Mouse (Mus musculus): ENCODE measurements at regions not wholly inside any gene's neighbourhood (a gene's known extent, or its start where the extent isn't known, plus 50 kb on each side); places are given as distances from the start of the nearest gene placed in this dataset.

GRCm38 (mm10) chr12:118640925-118641324 is 205.2 kb upstream of the Sp8 start:
- H3K4me2 ChIP-seq (ENCODE audit: low read length), result no peak overlapping the region
- no peaks in the 10 kb centered on the region for H3K36me3 ChIP-seq (ENCODE audit: control insufficient read depth, insufficient read depth)
- H3K9ac ChIP-seq (replicated peaks; ENCODE audit: low read depth, low read length), result no peak overlapping the region
- peaks cover 3% of the 10 kb centered on the region; the same call in 1 of the 2 replicates for H3K27me3 ChIP-seq (replicated peaks; ENCODE audit: control insufficient read depth, insufficient read depth, low read length)
- H3K4me1 ChIP-seq (replicated peaks; ENCODE audit: control insufficient read depth, insufficient read depth, low read length), result no peaks in the 10 kb centered on the region
- no peak overlapping the region for H3K4me3 ChIP-seq (replicated peaks; ENCODE audit: low read length)
- ATAC-seq, result no peak
- no peak overlapping the region for H3K27ac ChIP-seq (ENCODE audit: low read length)
- no peaks in the 10 kb centered on the region for H3K9me3 ChIP-seq (ENCODE audit: control insufficient read depth, low read length)
- WGBS, result 80% methylated on average over 3 of the region's 3 CpGs

- no peak overlapping the region for H3K9ac ChIP-seq (replicated peaks; ENCODE audit: low read depth, low read length)
- no peak overlapping the region for H3K4me2 ChIP-seq (ENCODE audit: low read length)
- ATAC-seq, result peak; percentile 52; the same call in 1 of the 2 replicates
- no peaks in the 10 kb centered on the region for H3K4me1 ChIP-seq (replicated peaks; ENCODE audit: control insufficient read depth, insufficient read depth, low read length)
- no peaks in the 10 kb centered on the region for H3K9me3 ChIP-seq (ENCODE audit: control insufficient read depth, low read length)
- H3K27ac ChIP-seq (ENCODE audit: low read length), result no peak overlapping the region
- 25% methylated on average over 4 of the region's 4 CpGs for WGBS
- no peak overlapping the region for H3K4me3 ChIP-seq (replicated peaks; ENCODE audit: low read length)
- no peaks in the 10 kb centered on the region for H3K36me3 ChIP-seq (ENCODE audit: control insufficient read depth, insufficient read depth)
- H3K27me3 ChIP-seq (replicated peaks; ENCODE audit: control insufficient read depth, insufficient read depth, low read length), result no peaks in the 10 kb centered on the region
Measured at GRCm38 (mm10) chr12:118637214-118637613, 208.9 kb upstream of the Sp8 start.

GRCm38 (mm10) chr12:118635456-118635855 is 210.7 kb upstream of the Sp8 start:
- Histone ChIP-seq H3K4me3 (replicated peaks; ENCODE audit: low read length) (no peak overlapping the region), H3K27ac (ENCODE audit: low read length) (no peak overlapping the region), H3K4me2 (ENCODE audit: low read length) (no peak overlapping the region), H3K9ac (replicated peaks; ENCODE audit: low read depth, low read length) (no peak overlapping the region), H3K9me3 (ENCODE audit: control insufficient read depth, low read length) (no peaks in the 10 kb centered on the region), H3K27me3 (replicated peaks; ENCODE audit: control insufficient read depth, insufficient read depth, low read length) (no peaks in the 10 kb centered on the region), H3K4me1 (replicated peaks; ENCODE audit: control insufficient read depth, insufficient read depth, low read length) (no peaks in the 10 kb centered on the region), H3K36me3 (ENCODE audit: control insufficient read depth, insufficient read depth) (no peaks in the 10 kb centered on the region)
- WGBS, result 22% methylated on average over 1 of the region's 1 CpGs
- no peak for ATAC-seq

- 61% methylated on average over 1 of the region's 1 CpGs for WGBS
- Histone ChIP-seq H3K27ac (ENCODE audit: low read length) (no peak overlapping the region), H3K36me3 (ENCODE audit: control insufficient read depth, insufficient read depth) (no peaks in the 10 kb centered on the region), H3K4me2 (ENCODE audit: low read length) (no peak overlapping the region), H3K4me1 (replicated peaks; ENCODE audit: control insufficient read depth, insufficient read depth, low read length) (no peaks in the 10 kb centered on the region), H3K27me3 (replicated peaks; ENCODE audit: control insufficient read depth, insufficient read depth, low read length) (no peaks in the 10 kb centered on the region), H3K4me3 (replicated peaks; ENCODE audit: low read length) (no peak overlapping the region), H3K9ac (replicated peaks; ENCODE audit: low read depth, low read length) (no peak overlapping the region), H3K9me3 (ENCODE audit: control insufficient read depth, low read length) (no peaks in the 10 kb centered on the region)
- no peak for ATAC-seq
Measured at GRCm38 (mm10) chr12:118630373-118630772, 215.8 kb upstream of the Sp8 start.

- no peak overlapping the region for H3K4me3 ChIP-seq (replicated peaks; ENCODE audit: low read length)
- H3K4me1 ChIP-seq (replicated peaks; ENCODE audit: control insufficient read depth, insufficient read depth, low read length), result 0 out of 2 replicates have a peak, but pooled peaks cover 3% of the 10 kb centered on the region
- no peaks in the 10 kb centered on the region for H3K9me3 ChIP-seq (ENCODE audit: control insufficient read depth, low read length)
- no peaks in the 10 kb centered on the region for H3K27me3 ChIP-seq (replicated peaks; ENCODE audit: control insufficient read depth, insufficient read depth, low read length)
- H3K36me3 ChIP-seq (ENCODE audit: control insufficient read depth, insufficient read depth), result no peaks in the 10 kb centered on the region
- H3K4me2 ChIP-seq (ENCODE audit: low read length), result no peak overlapping the region
- no peak for ATAC-seq
- no peak overlapping the region for H3K9ac ChIP-seq (replicated peaks; ENCODE audit: low read depth, low read length)
- 18% methylated on average over 1 of the region's 1 CpGs for WGBS
- H3K27ac ChIP-seq (ENCODE audit: low read length), result no peak overlapping the region
Measured at GRCm38 (mm10) chr12:118621697-118622485, 224.2 kb upstream of the Sp8 start.

- Histone ChIP-seq H3K9me3 (ENCODE audit: control insufficient read depth, low read length) (no peaks in the 10 kb centered on the region), H3K9ac (replicated peaks; ENCODE audit: low read depth, low read length) (no peak overlapping the region), H3K36me3 (ENCODE audit: control insufficient read depth, insufficient read depth) (no peaks in the 10 kb centered on the region), H3K4me2 (ENCODE audit: low read length) (no peak overlapping the region), H3K27ac (ENCODE audit: low read length) (no peak overlapping the region), H3K4me1 (replicated peaks; ENCODE audit: control insufficient read depth, insufficient read depth, low read length) (0 out of 2 replicates have a peak, but pooled peaks cover 3% of the 10 kb centered on the region), H3K4me3 (replicated peaks; ENCODE audit: low read length) (no peak overlapping the region), H3K27me3 (replicated peaks; ENCODE audit: control insufficient read depth, insufficient read depth, low read length) (no peaks in the 10 kb centered on the region)
- 4% methylated on average over 5 of the region's 5 CpGs for WGBS
- ATAC-seq, result no peak
Measured at GRCm38 (mm10) chr12:118620847-118621636, 225.1 kb upstream of the Sp8 start.

- Histone ChIP-seq H3K4me1 (replicated peaks; ENCODE audit: control insufficient read depth, insufficient read depth, low read length) (peaks cover 7% of the 10 kb centered on the region), H3K4me3 (replicated peaks; ENCODE audit: low read length) (no peak overlapping the region), H3K36me3 (ENCODE audit: control insufficient read depth, insufficient read depth) (no peaks in the 10 kb centered on the region), H3K4me2 (ENCODE audit: low read length) (no peak overlapping the region), H3K27ac (ENCODE audit: low read length) (no peak overlapping the region), H3K27me3 (replicated peaks; ENCODE audit: control insufficient read depth, insufficient read depth, low read length) (no peaks in the 10 kb centered on the region), H3K9ac (replicated peaks; ENCODE audit: low read depth, low read length) (no peak overlapping the region), H3K9me3 (ENCODE audit: control insufficient read depth, low read length) (no peaks in the 10 kb centered on the region)
- 86% methylated on average over 4 of the region's 4 CpGs for WGBS
- no peak for ATAC-seq
Measured at GRCm38 (mm10) chr12:118597015-118597414, 249.1 kb upstream of the Sp8 start.

- Histone ChIP-seq H3K36me3 (ENCODE audit: control insufficient read depth, insufficient read depth) (no peaks in the 10 kb centered on the region), H3K27ac (ENCODE audit: low read length) (no peak overlapping the region), H3K27me3 (replicated peaks; ENCODE audit: control insufficient read depth, insufficient read depth, low read length) (no peaks in the 10 kb centered on the region), H3K9me3 (ENCODE audit: control insufficient read depth, low read length) (no peaks in the 10 kb centered on the region), H3K4me3 (replicated peaks; ENCODE audit: low read length) (no peak overlapping the region), H3K4me2 (ENCODE audit: low read length) (peak overlapping the region; percentile 43), H3K9ac (replicated peaks; ENCODE audit: low read depth, low read length) (no peak overlapping the region), H3K4me1 (replicated peaks; ENCODE audit: control insufficient read depth, insufficient read depth, low read length) (peaks cover 7% of the 10 kb centered on the region)
- WGBS, result 19% methylated on average over 18 of the region's 18 CpGs
- ATAC-seq, result peak; percentile 36; the same call in 1 of the 2 replicates
Measured at GRCm38 (mm10) chr12:118594781-118595574, 251.2 kb upstream of the Sp8 start.

All from forebrain, embryonic 16.5 days (tissue).